Mouse (Mus musculus) heart, embryonic 12.5 days (tissue): ENCODE data around the gene Neurod2. TPM values are rescaled to one million over a fixed set of nuclear protein-coding genes. Genes with fewer than 3 reads are reported as not detected.
A peak's percentile ranks its signal among the peaks of the same experiment; 100 is the strongest.

Experiments used
- ATAC-seq: fragments of 200-750 bp; cut with Nextera tagmentation; 2 replicates; pipeline ENCODE4 v1.8.0; 2017; ENCODE audit warnings: moderate TSS enrichment, moderate library complexity; ENCODE audit not compliant: insufficient number of reproducible peaks, low FRiP score
- H3K27ac ChIP-seq: fragments of 300-500 bp; sonication (generic); 2 replicates; pipeline ENCODE4 v1.5.1; 2016; ENCODE audit warnings: mild to moderate bottlenecking, moderate library complexity; ENCODE audit not compliant: poor library complexity, severe bottlenecking
- H3K27me3 ChIP-seq: fragments of 300-500 bp; sonication (generic); replicated peaks from 2 replicates; pipeline ENCODE4 v1.6.1; 2016; ENCODE audit warnings: mild to moderate bottlenecking, moderate library complexity
- H3K36me3 ChIP-seq: fragments of 300-500 bp; sonication (generic); 2 replicates; pipeline ENCODE4 v1.6.1; 2016; ENCODE audit warnings: mild to moderate bottlenecking, moderate library complexity
- H3K4me1 ChIP-seq: fragments of 300-500 bp; sonication (generic); replicated peaks from 2 replicates; pipeline ENCODE4 v1.6.1; 2016; ENCODE audit warnings: mild to moderate bottlenecking
- H3K4me2 ChIP-seq: fragments of 300-500 bp; sonication (generic); 2 replicates; pipeline ENCODE4 v1.6.1; 2016; ENCODE audit warnings: mild to moderate bottlenecking, moderate library complexity
- H3K4me3 ChIP-seq: fragments of 300-500 bp; sonication (generic); 2 replicates; pipeline ENCODE4 v1.5.1; 2016; ENCODE audit warnings: mild to moderate bottlenecking
- H3K9ac ChIP-seq: fragments of 300-500 bp; sonication (generic); 2 replicates; pipeline ENCODE4 v1.6.1; 2016; ENCODE audit warnings: mild to moderate bottlenecking, moderate library complexity
- H3K9me3 ChIP-seq: fragments of 300-500 bp; sonication (generic); replicated peaks from 2 replicates; pipeline ENCODE4 v1.6.1; 2016; ENCODE audit warnings: mild to moderate bottlenecking, moderate library complexity
- WGBS: fragments of 180-500 bp; shearing (Covaris S2); methylation state at CpG from one replicate; pipeline ENCODE4 v1.1.7; 2016; 5-methylcytosine and 5-hydroxymethylcytosine counted together
- polyA plus RNA-seq: library from polyadenylated mRNA; unstranded; fragments of >200 nt; fragmentation: Nextera tagmentation; extraction: Ambion mirVana; gene quantifications from 2 replicates; pipeline ENCODE4 v1.2.1, GENCODE M21; 2016

Neurod2 gene
- polyA plus RNA-seq, 1 experiment from 2014 or later = not detected

- no peaks in the 10 kb centered on the region for H3K9me3 ChIP-seq
- no peak overlapping the region for H3K4me2 ChIP-seq
- H3K36me3 ChIP-seq = no peaks in the 10 kb centered on the region
- ATAC-seq = no peak
- peak overlapping the region; percentile 46; the same call in 1 of the 2 replicates for H3K9ac ChIP-seq
- no peak overlapping the region for H3K27ac ChIP-seq
- H3K27me3 ChIP-seq = peaks cover 53% of the 10 kb centered on the region
- H3K4me3 ChIP-seq = no peak overlapping the region
- H3K4me1 ChIP-seq = peaks cover 25% of the 10 kb centered on the region
- 22% methylated on average over 7 of the region's 7 CpGs for WGBS
Observed at GRCm38 (mm10) chr11:98297778-98298177, 31.7 kb downstream of the Neurod2 start.

DNA sequence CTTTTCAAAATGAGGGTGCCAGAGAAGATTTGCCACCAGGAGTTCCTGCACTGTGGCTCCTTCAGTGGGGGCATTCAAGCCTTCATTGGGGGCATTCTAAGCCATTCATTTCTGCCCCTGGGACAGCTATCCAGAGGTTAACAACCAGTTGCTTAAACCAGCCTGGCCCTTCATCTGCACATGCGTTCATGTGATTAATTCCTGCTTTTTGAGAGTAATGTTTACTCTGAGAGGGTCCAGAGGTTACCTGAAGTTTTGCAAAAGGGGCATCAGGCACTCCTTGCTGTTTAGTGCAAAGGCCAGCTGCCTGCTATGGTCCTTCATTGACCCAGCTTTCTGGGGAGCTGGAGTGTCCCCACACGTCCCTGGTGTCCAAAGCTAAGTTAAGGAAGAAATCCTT is 32.5 kb downstream of the Neurod2 start:
- Histone ChIP-seq H3K9me3 (no peaks in the 10 kb centered on the region), H3K27ac (no peak overlapping the region), H3K9ac (no peak overlapping the region), H3K36me3 (no peaks in the 10 kb centered on the region), H3K4me2 (no peak overlapping the region), H3K27me3 (peaks cover 50% of the 10 kb centered on the region), H3K4me1 (peaks cover 25% of the 10 kb centered on the region), H3K4me3 (no peak overlapping the region)
- WGBS = 55% methylated on average over 2 of the region's 2 CpGs
- ATAC-seq = no peak

GRCm38 (mm10) chr11:98296277-98296676 is 33.2 kb downstream of the Neurod2 start:
- 5% methylated on average over 5 of the region's 5 CpGs for WGBS
- Histone ChIP-seq H3K4me1 (peaks cover 25% of the 10 kb centered on the region), H3K4me2 (no peak overlapping the region), H3K27me3 (peaks cover 53% of the 10 kb centered on the region), H3K36me3 (no peaks in the 10 kb centered on the region), H3K4me3 (no peak overlapping the region), H3K27ac (no peak overlapping the region), H3K9me3 (no peaks in the 10 kb centered on the region), H3K9ac (no peak overlapping the region)
- ATAC-seq = no peak

DNA sequence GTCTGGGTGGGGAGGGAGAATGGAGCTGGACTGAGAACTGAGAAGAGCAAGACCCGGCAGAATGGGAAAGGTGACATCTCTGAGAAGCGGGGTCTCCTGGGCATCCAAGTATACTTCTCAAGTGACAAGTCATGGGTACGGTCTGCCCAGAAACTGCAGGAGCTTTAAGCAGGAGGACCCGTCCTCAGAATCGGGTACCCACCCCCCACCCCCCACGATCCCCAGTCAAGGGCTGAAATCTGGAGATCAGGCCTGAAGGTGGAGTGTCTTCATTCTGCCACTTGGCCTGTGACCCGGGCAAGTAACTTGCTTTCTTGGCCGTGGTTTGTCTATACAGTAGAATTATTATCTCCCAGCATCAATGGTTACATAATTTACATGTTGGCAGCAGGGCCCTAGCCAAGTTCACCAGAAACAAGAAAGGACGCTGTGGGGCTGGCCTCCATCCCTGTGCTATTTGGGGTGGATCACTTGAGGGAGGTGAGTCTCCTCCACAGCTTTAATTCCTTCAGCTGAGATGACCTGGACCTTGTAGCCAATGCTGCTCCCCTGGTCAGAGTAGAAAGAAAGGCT is 34.3 kb downstream of the Neurod2 start:
- no peak overlapping the region for H3K27ac ChIP-seq
- peaks cover 25% of the 10 kb centered on the region for H3K4me1 ChIP-seq
- H3K9me3 ChIP-seq = no peaks in the 10 kb centered on the region
- peak overlapping the region; percentile 93 for H3K4me2 ChIP-seq
- peaks cover 61% of the 10 kb centered on the region for H3K27me3 ChIP-seq
- peak overlapping the region; percentile 61 for H3K4me3 ChIP-seq
- WGBS = 9% methylated on average over 9 of the region's 9 CpGs
- ATAC-seq = no peak
- H3K36me3 ChIP-seq = no peaks in the 10 kb centered on the region
- H3K9ac ChIP-seq = peak overlapping the region; percentile 82

DNA sequence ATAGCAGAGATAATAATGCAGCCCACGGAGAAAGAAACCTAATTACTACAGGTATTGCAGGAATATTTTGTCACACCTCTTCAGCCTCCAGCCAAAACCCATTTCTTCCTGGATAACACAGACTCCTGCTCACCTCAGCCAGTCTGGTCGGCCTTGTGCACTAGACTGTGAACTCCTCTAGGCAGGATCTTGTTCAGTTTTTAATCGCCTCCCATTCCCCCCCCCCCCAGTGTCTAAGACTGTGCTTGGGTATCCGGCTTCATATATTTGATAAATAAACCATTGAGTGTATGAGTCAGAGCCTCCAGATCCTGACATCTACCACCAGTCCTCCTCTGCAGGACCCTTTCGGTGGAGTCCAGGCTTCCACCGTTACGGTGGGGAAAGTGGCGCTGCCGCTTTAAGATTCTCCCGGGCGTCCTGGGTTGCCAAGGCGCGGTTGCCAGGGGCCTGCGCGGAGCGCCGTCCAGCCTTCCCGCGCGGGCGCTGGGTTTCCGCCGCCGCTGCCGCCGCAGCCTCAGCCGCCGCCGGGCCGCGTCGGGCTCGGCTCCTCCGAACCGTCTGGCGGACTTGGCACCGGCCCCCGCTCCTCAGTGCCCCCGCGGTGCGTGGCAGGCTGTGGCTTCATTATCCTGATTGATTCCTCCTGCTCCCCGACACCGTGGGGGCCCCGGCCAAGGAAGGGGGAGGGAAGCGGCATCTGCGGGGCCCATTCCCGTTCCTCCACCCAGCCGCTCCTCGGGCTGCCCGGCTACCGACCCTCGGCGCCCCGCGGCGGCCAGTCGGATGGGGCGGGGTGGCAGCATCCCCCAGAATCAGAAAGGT is 35.0 kb downstream of the Neurod2 start:
- H3K9me3 ChIP-seq = no peaks in the 10 kb centered on the region
- no peak overlapping the region for H3K27ac ChIP-seq
- peaks cover 68% of the 10 kb centered on the region for H3K27me3 ChIP-seq
- H3K4me3 ChIP-seq = peak overlapping the region; percentile 61
- H3K4me1 ChIP-seq = peaks cover 25% of the 10 kb centered on the region
- H3K4me2 ChIP-seq = peak overlapping the region; percentile 93
- H3K36me3 ChIP-seq = no peaks in the 10 kb centered on the region
- WGBS = 2% methylated on average over 58 of the region's 58 CpGs
- peak; percentile 66; the same call in 1 of the 2 replicates for ATAC-seq
- H3K9ac ChIP-seq = peak overlapping the region; percentile 82

DNA sequence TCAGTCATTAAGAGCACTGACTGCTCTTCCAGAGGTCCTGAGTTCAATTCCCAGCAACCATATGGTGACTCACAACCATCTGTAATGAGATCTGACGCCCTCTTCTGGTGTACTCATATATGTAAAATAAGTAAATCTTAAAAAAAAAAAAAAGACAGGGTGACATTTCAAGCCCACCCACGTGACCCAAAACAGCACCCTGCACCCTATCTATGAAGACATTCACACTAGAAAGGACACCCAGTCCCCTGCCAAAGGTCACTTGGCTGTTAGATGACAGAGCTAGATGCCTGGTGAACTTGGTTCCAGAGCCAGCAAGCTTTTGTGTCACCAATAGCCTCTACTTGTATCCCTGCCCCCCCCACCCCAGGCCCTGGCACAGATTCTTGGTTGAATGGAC is 36.4 kb downstream of the Neurod2 start:
- H3K4me3 ChIP-seq = no peak overlapping the region
- no peak overlapping the region for H3K9ac ChIP-seq
- no peaks in the 10 kb centered on the region for H3K9me3 ChIP-seq
- peaks cover 21% of the 10 kb centered on the region for H3K4me1 ChIP-seq
- H3K36me3 ChIP-seq = no peaks in the 10 kb centered on the region
- peaks cover 67% of the 10 kb centered on the region for H3K27me3 ChIP-seq
- ATAC-seq = no peak
- no peak overlapping the region for H3K4me2 ChIP-seq
- H3K27ac ChIP-seq = no peak overlapping the region
- WGBS = 37% methylated on average over 2 of the region's 2 CpGs

DNA sequence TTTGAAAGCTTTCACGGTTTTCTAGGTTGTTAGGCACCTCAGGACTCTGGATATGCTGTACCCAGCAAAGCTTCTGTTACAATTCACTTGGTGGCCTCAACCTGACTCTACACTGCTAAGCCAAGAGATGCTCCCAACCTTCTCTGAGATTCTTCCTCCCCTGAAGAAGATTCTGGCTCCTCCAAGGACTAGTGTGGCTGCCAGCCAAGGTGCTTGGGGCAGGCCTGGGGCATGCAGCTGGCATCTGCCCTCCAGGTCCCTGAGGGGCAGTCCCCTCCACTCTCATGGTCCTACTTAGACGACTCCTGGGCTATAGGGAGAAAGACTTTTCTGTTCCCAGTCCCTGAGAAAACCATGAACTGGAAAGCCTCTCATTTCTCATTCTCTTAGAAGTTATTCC is 38.5 kb downstream of the Neurod2 start:
- H3K27me3 ChIP-seq = peaks cover 65% of the 10 kb centered on the region
- ATAC-seq = no peak
- H3K27ac ChIP-seq = no peak overlapping the region
- H3K4me1 ChIP-seq = peaks cover 11% of the 10 kb centered on the region
- H3K9ac ChIP-seq = no peak overlapping the region
- no peaks in the 10 kb centered on the region for H3K36me3 ChIP-seq
- WGBS = 69% methylated on average over 2 of the region's 2 CpGs
- H3K9me3 ChIP-seq = no peaks in the 10 kb centered on the region
- H3K4me2 ChIP-seq = no peak overlapping the region
- no peak overlapping the region for H3K4me3 ChIP-seq

- H3K9me3 ChIP-seq = no peaks in the 10 kb centered on the region
- no peak overlapping the region for H3K4me2 ChIP-seq
- no peak overlapping the region for H3K9ac ChIP-seq
- no peak overlapping the region for H3K27ac ChIP-seq
- H3K27me3 ChIP-seq = peaks cover 54% of the 10 kb centered on the region
- no peaks in the 10 kb centered on the region for H3K36me3 ChIP-seq
- 44% methylated on average over 13 of the region's 13 CpGs for WGBS
- H3K4me1 ChIP-seq = peaks cover 4% of the 10 kb centered on the region
- H3K4me3 ChIP-seq = no peak overlapping the region
- ATAC-seq = no peak
Observed at GRCm38 (mm10) chr11:98289873-98290272, 39.6 kb downstream of the Neurod2 start.

GRCm38 (mm10) chr11:98287961-98288360 is 41.5 kb downstream of the Neurod2 start:
- no peaks in the 10 kb centered on the region for H3K36me3 ChIP-seq
- H3K4me1 ChIP-seq = peaks cover 10% of the 10 kb centered on the region
- H3K4me2 ChIP-seq = no peak overlapping the region
- no peak overlapping the region for H3K4me3 ChIP-seq
- ATAC-seq = no peak
- 55% methylated on average over 7 of the region's 7 CpGs for WGBS
- no peak overlapping the region for H3K9ac ChIP-seq
- no peak overlapping the region for H3K27ac ChIP-seq
- peaks cover 49% of the 10 kb centered on the region for H3K27me3 ChIP-seq
- no peaks in the 10 kb centered on the region for H3K9me3 ChIP-seq

DNA sequence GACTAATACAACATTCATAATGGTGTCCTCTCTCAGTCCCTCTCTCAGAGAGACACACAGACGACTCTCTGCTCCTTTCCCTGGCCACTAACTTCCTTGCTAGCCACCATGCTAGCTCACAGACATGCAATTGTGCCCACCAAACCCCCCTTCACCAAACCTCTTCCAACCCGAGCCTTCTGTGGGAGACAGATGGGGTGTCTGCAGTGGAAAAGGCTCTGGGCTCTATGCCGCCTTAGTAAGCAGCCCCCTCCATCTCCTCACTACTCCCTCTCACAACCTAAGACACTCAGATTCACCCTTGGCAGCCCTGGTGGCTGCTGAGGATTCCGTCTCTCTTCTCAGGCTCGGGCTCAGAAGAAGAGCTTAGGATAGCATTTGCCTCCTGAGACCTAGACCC is 41.9 kb downstream of the Neurod2 start:
- no peak overlapping the region for H3K9ac ChIP-seq
- WGBS = 46% methylated on average over 5 of the region's 5 CpGs

DNA sequence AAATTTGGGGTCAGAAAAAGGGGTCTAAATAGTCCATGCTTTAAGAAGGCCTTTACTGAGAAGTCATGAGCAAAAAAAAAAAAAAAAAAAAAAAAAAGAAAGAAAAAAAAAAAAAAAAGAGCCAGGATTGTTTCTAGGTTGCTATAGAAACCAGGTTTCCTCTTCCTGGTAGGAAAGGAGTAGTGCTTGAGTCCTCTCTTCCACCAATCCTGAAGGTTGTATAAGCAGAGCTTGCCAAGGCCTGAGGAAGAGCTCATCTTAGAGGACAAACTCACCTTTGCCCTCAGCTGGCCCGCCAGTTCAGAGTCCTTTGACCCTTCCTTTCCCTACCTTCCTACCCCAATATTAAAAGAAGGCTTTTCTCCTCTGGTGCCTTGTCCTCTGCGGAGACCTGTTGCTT is 44.1 kb downstream of the Neurod2 start:
- H3K4me3 ChIP-seq = no peak overlapping the region
- 70% methylated on average over 2 of the region's 2 CpGs for WGBS

More for the DNA sequence above, 41.9 kb downstream of the Neurod2 start:
- H3K9me3 ChIP-seq = no peaks in the 10 kb centered on the region
- peaks cover 47% of the 10 kb centered on the region for H3K27me3 ChIP-seq
- H3K4me3 ChIP-seq = no peak overlapping the region
- no peak for ATAC-seq
- no peak overlapping the region for H3K4me2 ChIP-seq
- no peaks in the 10 kb centered on the region for H3K36me3 ChIP-seq
- no peak overlapping the region for H3K27ac ChIP-seq
- H3K4me1 ChIP-seq = peaks cover 10% of the 10 kb centered on the region

More for the DNA sequence above, 44.1 kb downstream of the Neurod2 start:
- Histone ChIP-seq H3K4me1 (peaks cover 10% of the 10 kb centered on the region), H3K4me2 (no peak overlapping the region), H3K36me3 (peaks cover 8% of the 10 kb centered on the region; the same call in 1 of the 2 replicates), H3K9me3 (no peaks in the 10 kb centered on the region), H3K27ac (no peak overlapping the region), H3K9ac (no peak overlapping the region), H3K27me3 (peaks cover 32% of the 10 kb centered on the region)
- ATAC-seq = no peak
